Mouse (Mus musculus) liver, adult (tissue): Measurements from ENCODE around the gene Uhmk1.

Source experiments
- GATA4 ChIP-seq: IDR thresholded peaks from 2 replicates; pipeline ENCODE4 v1.6.1; 2014; ENCODE audit warnings: mild to moderate bottlenecking, low read length; ENCODE audit not compliant: insufficient replicate concordance

The Uhmk1 gene

GRCm38 (mm10) chr1:170159707-170160106 lies 55.5 kb downstream of the Uhmk1 start:
- no peak for TF ChIP-seq GATA4

- TF ChIP-seq GATA4 = no peak
These were observed 59.4 kb downstream of the Uhmk1 start for GRCm38 (mm10) chr1:170155761-170156160.

- no peak for TF ChIP-seq GATA4
These were observed 59.9 kb downstream of the Uhmk1 start for GRCm38 (mm10) chr1:170155298-170155697.

- no peak for TF ChIP-seq GATA4
These were observed 61.2 kb downstream of the Uhmk1 start for GRCm38 (mm10) chr1:170153986-170154385.

GRCm38 (mm10) chr1:170152552-170152951 lies 62.6 kb downstream of the Uhmk1 start:
- no peak for TF ChIP-seq GATA4

GRCm38 (mm10) chr1:170150870-170151269 lies 64.3 kb downstream of the Uhmk1 start:
- TF ChIP-seq GATA4 = no peak

- TF ChIP-seq GATA4 = no peak
These were observed 65.4 kb downstream of the Uhmk1 start for GRCm38 (mm10) chr1:170149756-170150155.

- no peak for TF ChIP-seq GATA4
These were observed 66.7 kb downstream of the Uhmk1 start for GRCm38 (mm10) chr1:170148536-170148935.

GRCm38 (mm10) chr1:170147651-170148448 lies 67.3 kb downstream of the Uhmk1 start:
- TF ChIP-seq GATA4 = no peak

- TF ChIP-seq GATA4 = no peak
These were observed 69.6 kb downstream of the Uhmk1 start for GRCm38 (mm10) chr1:170145606-170146005.
